Mouse (Mus musculus) liver, adult 2 months (tissue): ENCODE measurements around the gene Ttll3.

Experiments used
- CTCF ChIP-seq: fragments of 200-500 bp; IDR thresholded peaks from 2 replicates; pipeline ENCODE4 v1.5.1; 2011; ENCODE audit warnings: low read depth, low read length, control low read depth
- POLR2A ChIP-seq: fragments of 200-500 bp; IDR thresholded peaks from 2 replicates; pipeline ENCODE4 v1.6.1; 2011; ENCODE audit warnings: low read length, control low read depth; ENCODE audit not compliant: insufficient read depth; ENCODE audit errors: extremely low read depth

DNA sequence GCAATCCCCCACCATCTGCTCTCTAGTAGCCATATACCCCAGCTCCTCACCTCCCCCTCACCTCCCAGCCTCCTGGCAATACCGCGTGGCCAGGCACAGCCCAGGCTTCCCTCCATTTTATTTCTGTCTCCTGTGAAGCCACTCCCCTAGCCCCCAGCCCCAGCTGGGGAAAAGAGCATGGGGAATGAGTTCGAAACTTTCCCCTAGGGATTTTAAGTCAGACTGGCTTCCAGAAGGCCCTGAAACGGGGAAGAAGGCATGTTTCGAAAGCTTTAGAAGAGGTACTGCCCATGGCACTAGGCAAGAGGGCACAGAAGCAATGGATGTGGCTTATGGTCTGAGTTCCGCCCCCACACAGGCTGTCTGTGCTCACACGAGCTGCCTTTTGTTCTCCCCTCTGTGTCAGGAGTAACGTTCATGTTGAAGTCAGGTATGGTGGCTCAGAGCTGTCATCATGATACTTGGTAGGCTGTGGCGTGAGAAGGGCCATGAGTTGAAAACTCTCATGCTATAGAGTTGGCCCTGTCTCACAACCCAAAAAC lies 46.7 kb downstream of the Ttll3 start, which contains the start of gene Cidec:
- TF ChIP-seq CTCF (no peak), POLR2A (no peak)
